Mouse (Mus musculus): Measurements from ENCODE around the gene Dnajb12. TPM values are rescaled to one million over a fixed set of nuclear protein-coding genes. Genes with fewer than 3 reads are reported as not detected.

Gene Dnajb12
- polyA plus RNA-seq, 1 experiment from 2014 or later, result 17.4 TPM

GRCm38 (mm10) chr10:59911091-59911490 is 31.7 kb downstream of the Dnajb12 start:
- H3K4me1 ChIP-seq (replicated peaks; ENCODE audit: control insufficient read depth, insufficient read depth), result peaks cover 16% of the 10 kb centered on the region; the same call in 1 of the 2 replicates
- no peak for TF ChIP-seq EP300 (optimal IDR thresholded peaks at IDR 0.05)
- TF ChIP-seq CTCF (IDR thresholded peaks at IDR 0.05; ENCODE audit: low read depth), result peak; percentile 5; the same call in 1 of the 2 replicates
- no peaks in the 10 kb centered on the region for H3K36me3 ChIP-seq (ENCODE audit: control insufficient read depth, insufficient read depth, low read length)
- ATAC-seq (ENCODE audit: low FRiP score, low TSS enrichment) (no peak), DNase-seq (ENCODE audit: low spot score) (peak; percentile 51)
- H3K4me2 ChIP-seq (replicated peaks; ENCODE audit: low read depth), result no peak overlapping the region; the same call in 1 of the 2 replicates
- H3K4me3 ChIP-seq (ENCODE audit: low read depth, low read length), result no peak overlapping the region
- no peaks in the 10 kb centered on the region for H3K27me3 ChIP-seq (ENCODE audit: control insufficient read depth, insufficient read depth, low read length)
- no peak overlapping the region for H3K9ac ChIP-seq (ENCODE audit: low read length)
- H3K27ac ChIP-seq (replicated peaks), result no peak overlapping the region
- WGBS, result 36% methylated on average over 6 of the region's 6 CpGs
- H3K9me3 ChIP-seq (ENCODE audit: control insufficient read depth, low read length), result no peaks in the 10 kb centered on the region

DNA sequence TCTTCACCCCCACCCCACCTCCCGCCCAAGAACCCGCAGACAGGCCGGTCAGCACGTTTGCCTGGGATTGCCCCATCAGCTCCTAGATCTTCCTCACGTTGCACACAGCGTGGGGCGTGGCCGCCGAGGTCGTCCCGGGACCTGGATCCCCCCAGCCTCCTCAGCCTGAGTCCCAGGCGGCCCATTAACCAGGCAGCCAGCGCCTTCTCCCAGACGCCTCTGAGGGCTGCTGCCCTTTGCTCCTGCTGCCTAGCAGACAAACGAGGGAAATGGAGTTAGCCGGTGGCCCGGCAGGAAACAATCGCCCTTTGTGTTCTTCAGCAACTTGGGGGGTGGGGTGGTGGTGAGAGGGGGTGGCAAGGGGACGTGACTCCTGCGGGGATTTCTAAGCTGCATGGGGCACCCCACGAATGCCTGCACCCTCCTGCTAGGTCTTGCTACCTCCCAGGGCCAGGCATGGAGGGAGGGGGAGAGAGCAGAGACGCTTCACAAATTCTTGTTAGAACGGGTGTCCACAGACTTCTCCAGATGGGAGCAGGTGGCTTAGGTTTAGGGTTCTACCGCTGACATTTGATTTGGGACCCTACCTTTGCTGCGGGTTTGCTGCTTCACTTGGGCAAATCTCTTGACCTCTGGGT is 32.3 kb downstream of the Dnajb12 start:
- WGBS, result 9% methylated on average over 25 of the region's 25 CpGs
- Histone ChIP-seq H3K9ac (ENCODE audit: low read length) (no peak overlapping the region), H3K4me2 (replicated peaks; ENCODE audit: low read depth) (no peak overlapping the region; the same call in 1 of the 2 replicates), H3K9me3 (ENCODE audit: control insufficient read depth, low read length) (no peaks in the 10 kb centered on the region), H3K4me1 (replicated peaks; ENCODE audit: control insufficient read depth, insufficient read depth) (peaks cover 16% of the 10 kb centered on the region; the same call in 1 of the 2 replicates), H3K4me3 (ENCODE audit: low read depth, low read length) (no peak overlapping the region), H3K27ac (replicated peaks) (peak overlapping the region; percentile 24), H3K27me3 (ENCODE audit: control insufficient read depth, insufficient read depth, low read length) (no peaks in the 10 kb centered on the region), H3K36me3 (ENCODE audit: control insufficient read depth, insufficient read depth, low read length) (no peaks in the 10 kb centered on the region)
- TF ChIP-seq EP300 (optimal IDR thresholded peaks at IDR 0.05), result no peak
- no peak for TF ChIP-seq CTCF (IDR thresholded peaks at IDR 0.05; ENCODE audit: low read depth)
- ATAC-seq (ENCODE audit: low FRiP score, low TSS enrichment) (no peak), DNase-seq (ENCODE audit: low spot score) (peak; percentile 46)

DNA sequence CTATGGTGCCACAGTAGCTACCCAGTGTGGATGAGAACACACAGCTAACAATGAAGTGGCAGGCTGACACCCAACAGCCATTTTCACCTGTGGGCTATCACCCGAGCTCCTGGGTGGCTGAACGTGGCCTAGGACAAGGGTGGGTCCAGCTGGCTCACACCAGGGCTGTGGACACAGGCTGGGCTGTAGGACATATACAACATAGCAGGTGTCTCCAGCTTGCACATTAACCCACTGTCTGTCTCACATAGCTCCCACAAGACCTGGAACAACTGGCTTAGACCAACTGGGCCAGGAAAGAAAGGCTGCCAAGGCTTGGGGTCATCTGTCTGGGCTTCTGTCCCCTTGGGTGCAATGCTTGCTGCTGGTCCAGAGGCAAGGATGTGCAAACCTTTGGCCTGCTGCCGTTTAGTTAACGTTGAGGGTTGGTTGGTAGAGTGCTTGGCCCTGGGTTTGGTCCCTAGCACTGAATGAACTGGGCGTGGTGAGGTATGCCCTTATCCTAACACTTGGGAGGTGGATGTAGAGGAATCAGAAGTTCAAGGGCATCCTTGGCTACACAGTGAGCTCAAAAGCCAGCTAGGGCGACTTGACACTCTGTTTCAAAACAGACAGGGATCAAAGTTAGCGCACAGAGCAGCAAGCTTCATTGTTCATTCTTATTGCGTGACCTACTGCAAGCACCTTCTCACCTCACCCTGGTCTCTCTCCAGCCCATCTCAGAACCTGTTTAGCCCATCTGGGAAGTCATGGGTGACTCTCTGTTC is 36.0 kb downstream of the Dnajb12 start:
- DNase-seq (ENCODE audit: low spot score), result no peak
- Histone ChIP-seq H3K9me3 (ENCODE audit: control insufficient read depth, low read length) (no peaks in the 10 kb centered on the region), H3K4me1 (replicated peaks; ENCODE audit: control insufficient read depth, insufficient read depth) (peaks cover 5% of the 10 kb centered on the region; the same call in 1 of the 2 replicates)

GRCm38 (mm10) chr10:59916159-59916558 is 36.8 kb downstream of the Dnajb12 start:
- ATAC-seq (ENCODE audit: low FRiP score, low TSS enrichment), result peak; percentile 24; the same call in 1 of the 2 replicates
- H3K9me3 ChIP-seq (ENCODE audit: control insufficient read depth, low read length), result no peaks in the 10 kb centered on the region
- peak; percentile 47 for TF ChIP-seq CTCF (IDR thresholded peaks at IDR 0.05; ENCODE audit: low read depth)
- TF ChIP-seq EP300 (optimal IDR thresholded peaks at IDR 0.05), result no peak
- H3K27ac ChIP-seq (replicated peaks), result peak overlapping the region; percentile 91
- no peaks in the 10 kb centered on the region for H3K36me3 ChIP-seq (ENCODE audit: control insufficient read depth, insufficient read depth, low read length)
- no peaks in the 10 kb centered on the region for H3K27me3 ChIP-seq (ENCODE audit: control insufficient read depth, insufficient read depth, low read length)
- peak; percentile 81 for DNase-seq (ENCODE audit: low spot score)
- H3K4me1 ChIP-seq (replicated peaks; ENCODE audit: control insufficient read depth, insufficient read depth), result peaks cover 8% of the 10 kb centered on the region
- H3K4me3 ChIP-seq (ENCODE audit: low read depth, low read length), result peak overlapping the region; percentile 17
- WGBS, result 4% methylated on average over 4 of the region's 4 CpGs
- H3K4me2 ChIP-seq (replicated peaks; ENCODE audit: low read depth), result peak overlapping the region; percentile 58
- H3K9ac ChIP-seq (ENCODE audit: low read length), result peak overlapping the region; percentile 48

More for the DNA sequence above, 36.0 kb downstream of the Dnajb12 start:
- 76% methylated on average over 8 of the region's 8 CpGs for WGBS
- H3K4me3 ChIP-seq (ENCODE audit: low read depth, low read length), result no peak overlapping the region
- H3K9ac ChIP-seq (ENCODE audit: low read length), result no peak overlapping the region
- H3K27me3 ChIP-seq (ENCODE audit: control insufficient read depth, insufficient read depth, low read length), result no peaks in the 10 kb centered on the region
- H3K4me2 ChIP-seq (replicated peaks; ENCODE audit: low read depth), result no peak overlapping the region
- TF ChIP-seq CTCF (IDR thresholded peaks at IDR 0.05; ENCODE audit: low read depth) (no peak), EP300 (optimal IDR thresholded peaks at IDR 0.05) (no peak)
- ATAC-seq (ENCODE audit: low FRiP score, low TSS enrichment), result no peak
- H3K27ac ChIP-seq (replicated peaks), result peak overlapping the region; percentile 91
- no peaks in the 10 kb centered on the region for H3K36me3 ChIP-seq (ENCODE audit: control insufficient read depth, insufficient read depth, low read length)

DNA sequence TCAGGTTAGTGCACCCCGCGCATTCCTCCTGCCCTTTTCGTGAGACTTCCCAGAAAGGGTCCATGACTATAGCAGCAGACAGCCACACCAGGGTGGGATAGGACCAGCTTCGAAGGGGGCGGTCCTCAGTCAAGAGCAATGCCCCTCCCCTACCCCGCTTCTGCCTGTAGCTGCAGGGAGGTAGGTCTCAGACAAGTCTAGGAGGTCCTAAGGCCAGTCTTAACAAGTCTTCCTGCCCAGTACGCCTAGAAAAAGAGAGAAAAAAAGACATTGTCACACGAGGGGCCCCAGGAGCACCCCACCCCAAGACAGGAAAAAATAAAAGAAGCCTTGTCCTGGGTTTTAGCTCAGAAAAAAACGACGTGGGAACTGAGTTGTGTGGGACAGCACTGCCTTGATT is 37.3 kb downstream of the Dnajb12 start:
- TF ChIP-seq CTCF (IDR thresholded peaks at IDR 0.05; ENCODE audit: low read depth) (no peak), EP300 (optimal IDR thresholded peaks at IDR 0.05) (no peak)
- Histone ChIP-seq H3K9me3 (ENCODE audit: control insufficient read depth, low read length) (no peaks in the 10 kb centered on the region), H3K36me3 (ENCODE audit: control insufficient read depth, insufficient read depth, low read length) (no peaks in the 10 kb centered on the region), H3K27ac (replicated peaks) (peak overlapping the region; percentile 91), H3K9ac (ENCODE audit: low read length) (peak overlapping the region; percentile 48), H3K4me3 (ENCODE audit: low read depth, low read length) (peak overlapping the region; percentile 17), H3K4me2 (replicated peaks; ENCODE audit: low read depth) (peak overlapping the region; percentile 58), H3K27me3 (ENCODE audit: control insufficient read depth, insufficient read depth, low read length) (no peaks in the 10 kb centered on the region), H3K4me1 (replicated peaks; ENCODE audit: control insufficient read depth, insufficient read depth) (peaks cover 7% of the 10 kb centered on the region)
- ATAC-seq (ENCODE audit: low FRiP score, low TSS enrichment) (peak; percentile 77), DNase-seq (ENCODE audit: low spot score) (peak; percentile 77)
- 3% methylated on average over 10 of the region's 10 CpGs for WGBS

Measured in stomach, postnatal 0 days (tissue).